Mouse (Mus musculus) megakaryocyte, embryonic 14.5 days (primary cell): ENCODE results near the gene Tecta.

Source experiments
- FLI1 ChIP-seq: IDR thresholded peaks from 2 replicates; pipeline ENCODE4 v1.6.1; 2012; ENCODE audit warnings: low read length, inconsistent platforms, mixed read lengths
- GATA1 ChIP-seq: IDR thresholded peaks from 3 replicates; pipeline ENCODE4 v1.6.1; 2012; ENCODE audit warnings: mixed read lengths, low read length, inconsistent platforms, borderline replicate concordance

DNA sequence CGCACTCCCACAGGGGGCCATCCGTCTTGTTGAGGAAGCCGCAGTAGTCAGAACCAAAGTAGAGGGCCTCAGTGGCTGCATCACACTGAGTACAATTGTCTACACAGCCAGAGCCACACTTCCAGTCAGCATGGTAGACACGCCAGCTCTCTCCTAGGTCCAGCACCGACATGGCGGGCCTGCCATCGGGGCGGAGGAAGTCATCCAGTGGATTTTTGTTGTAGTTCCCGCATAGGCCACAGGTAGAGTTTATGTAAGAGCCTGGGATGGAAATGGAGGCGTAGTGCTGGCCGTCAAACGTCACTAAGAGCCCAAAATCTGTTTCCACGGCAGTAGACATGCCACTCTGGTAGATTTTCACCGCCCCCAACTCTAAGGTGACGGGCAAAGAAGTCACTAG, 22.1 kb downstream of the Tecta start:
- TF ChIP-seq FLI1 (no peak), GATA1 (no peak)
